Mouse (Mus musculus) spleen, postnatal 14 days (tissue): Measurements from ENCODE around the gene Dph7.
"Not testable (repeated sequence)": the region's sequence is repeated elsewhere in the genome, so short reads cannot be mapped to it uniquely, and the experiment has no call there.

Experiments
- DNase-seq, 2 experiments: peaks; one replicate each; pipeline ENCODE4 v3.0.0; 2021 to 2022; ENCODE audit warnings: low spot score in 2 of 2

Dph7 gene

DNA sequence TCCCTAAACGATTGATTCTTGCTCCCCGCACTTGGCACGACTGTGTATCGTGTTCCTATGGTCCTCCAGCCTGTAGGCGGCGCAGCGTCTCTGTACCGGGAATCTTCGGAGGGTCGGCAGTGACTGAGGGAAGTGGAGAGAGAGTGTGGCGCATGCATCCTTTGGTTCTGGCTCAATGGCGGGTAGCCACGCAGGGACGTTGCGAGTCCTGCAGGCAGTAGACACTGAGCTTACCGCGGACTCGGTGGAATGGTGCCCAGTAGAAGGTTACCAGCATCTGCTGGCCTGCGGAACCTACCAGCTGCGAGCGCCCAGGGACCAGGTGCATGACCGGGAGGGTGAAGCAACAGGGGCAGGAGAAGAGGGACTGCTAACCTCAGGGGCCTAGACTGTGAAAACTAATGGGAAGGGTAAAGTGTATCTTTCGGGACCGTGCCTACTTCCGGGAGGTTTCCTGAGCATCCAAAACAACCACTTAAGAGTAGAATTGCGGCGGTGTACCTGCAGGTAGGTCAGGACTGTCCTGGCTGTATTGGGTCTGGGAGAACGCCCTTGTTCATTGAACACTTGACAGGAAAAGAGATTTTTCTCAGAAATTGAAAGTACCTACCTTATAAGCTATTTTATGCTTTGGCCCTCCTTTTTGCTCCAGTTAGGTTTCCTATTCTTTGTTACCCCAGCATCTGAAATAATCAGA, at the start of gene Dph7:
Gene Dph7, plus strand, starts transcription at position 97 of the 697 bp plus-strand sequence.
- DNase-seq: peak; percentile 79 to 86

DNA sequence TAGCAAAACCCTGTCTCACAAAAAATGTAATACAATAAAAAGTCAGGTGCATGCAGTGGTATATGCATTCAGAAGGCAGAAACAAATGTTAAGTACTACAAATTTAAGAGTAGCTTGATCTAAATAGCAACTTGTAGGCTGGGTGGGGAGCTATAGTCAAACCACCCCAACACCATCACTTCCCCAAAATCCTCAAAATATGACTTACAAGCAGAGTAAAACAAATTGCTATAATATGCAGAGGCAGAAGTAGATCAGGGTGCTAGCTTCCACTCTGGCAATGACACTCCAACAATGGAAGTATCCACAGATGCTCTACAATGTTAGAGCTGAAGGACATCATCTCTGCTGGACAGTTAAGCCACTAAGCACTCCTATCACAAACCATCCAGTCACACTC, 49.6 kb upstream of the Dph7 start:
- no peak for DNase-seq

DNA sequence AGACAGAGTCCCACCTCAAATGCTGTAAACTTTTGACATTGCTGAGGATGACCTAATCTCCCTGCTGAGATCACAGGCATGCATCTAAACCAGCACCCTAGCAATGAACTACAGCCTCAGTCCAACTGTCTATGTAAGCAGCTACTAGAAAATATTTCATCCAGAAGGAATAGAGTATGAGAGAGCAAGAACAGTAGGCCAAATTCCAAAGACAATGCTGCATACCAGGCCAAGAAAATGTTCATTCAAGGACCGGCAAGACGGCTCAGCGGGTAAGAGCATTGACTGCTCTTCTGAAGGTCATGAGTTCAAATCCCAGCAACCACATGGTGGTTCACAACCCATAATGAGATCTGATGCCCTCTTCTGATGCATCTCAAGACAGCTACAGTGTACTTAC, 47.4 kb upstream of the Dph7 start:
- DNase-seq: no peak

DNA sequence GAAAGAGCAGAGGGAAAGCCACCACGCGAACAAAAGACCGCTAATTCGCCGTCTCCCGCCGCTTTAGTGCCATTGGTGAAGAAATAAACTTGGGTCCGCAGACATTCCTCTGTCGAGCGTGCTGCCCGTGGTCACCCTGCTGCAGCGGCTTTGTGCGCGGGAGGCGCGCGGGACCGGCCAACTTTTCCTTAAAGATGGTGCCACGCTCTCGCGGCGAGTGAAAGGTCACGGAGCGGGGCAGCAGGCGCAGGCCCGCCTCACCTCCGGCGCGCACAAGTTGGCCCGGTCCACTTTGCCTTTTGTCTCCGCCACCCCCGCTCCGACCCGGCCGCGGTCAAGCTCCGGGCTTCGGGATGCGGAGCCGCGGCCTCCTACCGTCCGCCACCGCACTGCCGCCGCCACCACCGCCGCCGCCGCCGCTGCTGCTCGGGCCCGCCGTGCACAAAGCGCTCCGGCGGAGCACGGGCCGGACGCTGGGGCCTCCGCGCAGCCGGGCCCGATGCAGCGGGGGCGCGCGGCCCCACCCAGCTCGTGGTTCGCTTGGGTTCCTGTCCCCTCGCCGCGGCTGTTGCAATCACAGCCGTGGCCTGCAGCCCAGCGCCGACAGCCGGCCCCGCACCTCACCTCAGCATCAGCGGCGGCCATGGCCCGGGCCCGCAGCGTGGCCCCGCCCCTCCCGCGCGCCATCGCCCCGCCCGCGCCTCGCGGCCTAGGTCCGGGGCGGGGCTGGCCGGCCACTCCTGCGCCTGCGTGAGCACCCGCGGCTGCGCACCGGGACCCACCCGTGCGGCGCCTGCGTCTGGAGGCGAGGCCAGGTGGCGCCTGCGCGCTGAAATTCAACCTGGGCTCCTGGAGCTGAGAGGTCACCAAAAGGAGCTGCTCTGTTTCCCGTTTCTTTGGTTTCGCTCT, 43.0 kb upstream of the Dph7 start, which contains the start of gene Ehmt1:
Gene Ehmt1, minus strand, starts transcription at position 685 of the 909 bp plus-strand sequence.
- peak; percentile 89 to 94 for DNase-seq

DNA sequence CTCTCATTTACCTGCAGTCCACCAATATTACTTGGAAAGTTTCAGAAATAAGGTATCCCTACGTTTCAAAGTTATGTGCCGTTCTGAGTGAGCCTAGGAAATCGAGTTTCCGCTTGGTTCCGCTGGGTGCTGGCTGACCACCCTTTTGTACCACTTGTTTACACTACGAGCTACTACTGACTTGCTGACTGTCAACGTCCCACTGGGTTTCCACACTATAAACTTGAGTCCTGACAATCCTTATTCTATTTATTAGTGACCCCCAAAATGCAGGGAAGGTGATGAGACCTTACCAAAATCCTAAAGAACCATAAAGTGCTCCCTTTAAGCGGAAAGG, 42.4 kb upstream of the Dph7 start:
- DNase-seq: no peak

DNA sequence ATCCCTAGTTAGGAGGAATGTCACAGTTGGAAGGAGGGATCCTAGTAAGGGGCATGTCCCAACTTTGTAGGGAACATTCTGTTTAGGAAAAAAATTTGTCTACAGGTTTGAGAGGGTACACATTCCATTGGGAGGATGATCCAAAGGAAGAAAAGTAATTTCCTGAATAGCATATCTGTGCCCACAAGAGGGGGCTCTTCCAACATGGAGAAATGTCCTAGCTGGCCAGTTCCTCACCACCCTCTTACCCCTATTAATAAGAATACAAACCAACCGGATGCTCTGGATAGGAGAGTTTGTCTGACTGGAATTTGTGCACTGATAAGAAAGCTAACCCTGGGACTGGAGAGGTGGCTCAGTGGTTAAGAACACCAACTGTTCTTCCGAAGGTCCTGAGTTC, 38.6 kb upstream of the Dph7 start:
- no peak for DNase-seq

DNA sequence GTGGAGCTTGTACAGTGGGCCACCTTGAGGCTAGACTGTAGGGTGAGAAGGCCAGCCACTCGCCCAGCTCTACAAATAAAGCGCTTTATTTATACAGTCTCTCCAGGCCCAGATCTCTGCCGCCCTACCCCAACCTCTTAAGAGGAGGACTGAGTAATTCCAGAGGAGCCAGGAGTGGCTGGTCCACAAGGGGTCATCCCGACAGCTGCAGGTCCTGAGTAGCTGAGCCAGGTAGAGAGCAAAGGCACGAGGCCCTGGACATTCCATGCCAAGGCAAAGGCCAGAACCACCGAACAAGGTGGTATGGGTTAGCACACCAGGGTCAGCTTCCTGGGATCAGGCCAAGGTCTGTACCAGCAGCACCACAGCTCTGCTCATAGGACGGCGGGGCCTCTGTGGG, 36.9 kb upstream of the Dph7 start:
- DNase-seq: no peak

DNA sequence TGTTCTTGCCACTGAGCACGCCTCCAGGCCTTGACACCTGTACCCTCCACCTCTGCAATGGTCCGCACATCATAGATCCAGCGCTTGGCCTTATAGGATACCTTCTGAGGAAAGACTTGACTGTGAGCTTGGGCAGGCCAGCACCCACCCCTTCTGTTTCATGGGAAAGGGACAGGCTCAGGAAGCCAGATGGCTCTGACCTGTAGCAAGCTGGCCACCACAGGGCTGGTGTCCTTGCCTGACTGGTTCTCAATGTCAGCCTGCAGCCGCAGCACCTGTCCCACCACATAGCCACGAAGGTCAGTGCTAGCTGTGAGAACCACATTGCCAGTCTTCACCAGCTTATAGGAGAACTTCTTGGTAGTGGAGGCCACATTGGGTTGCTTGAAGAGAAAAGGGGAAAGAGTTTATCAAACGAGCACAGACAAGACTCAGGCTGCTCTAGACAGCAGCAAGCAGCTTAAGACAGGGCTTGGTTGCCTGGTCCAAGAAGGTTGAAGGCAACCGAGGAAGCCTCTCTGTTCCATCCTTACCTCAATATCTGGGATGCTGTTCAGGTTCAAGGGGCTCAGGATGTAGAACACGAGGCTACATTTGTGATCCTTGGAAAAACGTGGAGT, 35.7 kb upstream of the Dph7 start:
- no peak for DNase-seq

DNA sequence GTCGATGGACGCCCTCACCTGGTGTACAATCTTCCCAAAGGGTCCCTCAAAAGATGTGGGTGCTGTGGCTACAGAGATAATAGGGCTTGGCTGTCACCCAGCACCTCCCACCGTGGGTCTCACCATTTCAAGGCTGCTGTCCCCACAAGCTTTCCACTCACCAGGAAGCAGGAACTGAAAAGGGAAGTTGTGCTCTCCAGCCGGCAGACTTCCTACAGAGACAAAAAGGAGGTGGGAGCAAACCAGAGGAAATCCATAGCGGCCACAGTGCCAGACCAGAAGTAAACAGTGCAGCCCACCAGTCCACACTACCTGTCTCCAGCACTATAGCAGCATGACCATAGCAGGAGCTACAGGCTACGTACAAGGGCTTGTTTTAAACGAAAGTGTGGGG, 35.2 kb upstream of the Dph7 start:
- no peak for DNase-seq

DNA sequence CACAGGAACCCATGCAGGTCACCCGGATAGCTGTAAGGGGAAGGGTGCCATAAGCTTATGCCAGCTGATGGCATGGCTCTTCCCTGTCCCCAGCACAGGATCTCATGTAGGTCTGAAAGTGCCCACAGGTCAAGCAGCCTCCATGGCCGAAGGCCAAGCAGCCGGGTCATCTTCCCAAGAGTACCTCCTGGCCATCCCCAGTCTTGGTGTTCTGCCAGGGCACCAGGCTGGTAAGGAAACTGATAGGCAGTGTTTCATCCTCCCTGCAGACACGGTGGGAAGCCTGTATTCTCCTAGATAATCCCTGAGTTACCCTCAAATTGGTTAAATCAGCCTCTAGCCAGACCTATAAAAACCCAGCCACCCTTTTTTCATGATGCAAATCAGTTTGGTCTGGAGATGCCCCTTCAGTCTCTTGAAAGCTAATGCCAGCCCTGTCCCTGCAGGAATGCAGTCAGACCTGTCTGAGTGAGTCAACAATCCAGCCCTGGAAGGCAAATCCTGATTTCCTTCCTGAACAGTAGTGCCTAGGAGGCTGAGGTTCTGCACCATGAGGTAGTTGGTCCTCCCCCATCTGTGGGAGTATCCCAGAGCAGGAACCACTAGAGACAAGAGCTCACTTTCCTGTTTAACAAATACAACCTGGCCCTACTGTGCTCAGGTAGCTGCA, 34.3 kb upstream of the Dph7 start:
- DNase-seq: no peak

DNA sequence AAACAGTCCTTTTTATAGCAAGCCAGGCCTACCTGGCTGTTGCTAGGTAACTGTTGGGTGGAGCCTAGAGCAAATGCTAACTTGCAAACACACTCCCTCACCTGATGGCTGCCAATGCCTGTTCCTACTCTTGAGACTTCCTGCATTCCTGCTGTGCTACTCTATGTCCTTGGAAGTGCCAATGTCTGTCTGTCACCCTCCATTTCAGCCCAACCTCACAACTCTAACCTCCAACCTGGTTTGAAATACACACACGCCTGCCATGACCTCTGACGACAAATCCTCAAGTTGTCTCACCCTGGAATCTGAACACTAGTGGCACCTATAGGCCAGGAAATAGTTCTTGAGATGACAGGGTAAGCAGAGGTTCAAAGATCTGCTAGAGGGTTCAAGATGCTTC, 33.1 kb upstream of the Dph7 start:
- DNase-seq: no peak

DNA sequence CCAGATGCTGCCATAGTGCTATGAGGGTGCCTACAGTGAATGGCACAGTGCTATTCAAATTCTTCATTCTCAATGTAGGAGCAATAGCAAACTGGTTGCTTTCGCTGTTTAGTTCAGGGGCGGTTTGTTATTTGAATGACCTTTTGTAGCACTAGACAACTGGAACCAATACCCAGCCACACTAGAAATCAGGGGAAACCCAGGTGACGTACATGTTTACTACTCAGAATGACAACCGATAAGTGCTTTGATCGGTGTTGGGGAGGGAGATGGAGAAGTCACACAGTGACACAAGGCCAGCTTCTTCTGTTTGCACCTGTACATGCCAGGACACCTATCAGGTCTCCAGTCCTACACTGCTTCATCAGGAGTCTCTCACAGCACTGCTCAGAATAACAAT, 32.6 kb upstream of the Dph7 start:
- no peak for DNase-seq

DNA sequence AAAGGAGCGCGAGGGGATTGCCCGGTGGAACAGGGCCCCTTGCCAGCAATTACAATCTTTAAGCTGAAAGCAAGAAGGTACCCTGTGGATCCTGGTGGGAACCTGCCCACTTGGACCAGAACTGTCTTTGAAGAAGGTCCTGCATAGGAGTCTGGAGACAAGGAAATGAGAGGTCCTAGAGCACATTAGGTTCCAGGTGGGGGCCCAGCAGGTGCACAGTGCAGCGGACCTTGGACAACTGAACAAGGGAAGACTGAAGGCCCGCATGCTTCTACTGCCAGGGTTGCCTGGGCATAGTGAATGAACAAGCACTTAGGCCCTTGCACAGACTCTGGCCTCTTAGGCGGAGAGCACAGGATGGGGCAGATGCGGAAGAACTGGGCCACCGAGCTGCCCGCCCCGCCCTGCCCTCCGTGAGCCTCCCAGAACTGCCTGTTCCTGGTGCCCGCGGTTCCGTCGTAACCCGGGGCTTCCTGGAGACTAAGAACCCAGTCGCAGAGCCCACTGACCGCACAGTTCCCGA, 27.7 kb upstream of the Dph7 start:
- DNase-seq: peak in 1 of 2 experiments; percentile 12

DNA sequence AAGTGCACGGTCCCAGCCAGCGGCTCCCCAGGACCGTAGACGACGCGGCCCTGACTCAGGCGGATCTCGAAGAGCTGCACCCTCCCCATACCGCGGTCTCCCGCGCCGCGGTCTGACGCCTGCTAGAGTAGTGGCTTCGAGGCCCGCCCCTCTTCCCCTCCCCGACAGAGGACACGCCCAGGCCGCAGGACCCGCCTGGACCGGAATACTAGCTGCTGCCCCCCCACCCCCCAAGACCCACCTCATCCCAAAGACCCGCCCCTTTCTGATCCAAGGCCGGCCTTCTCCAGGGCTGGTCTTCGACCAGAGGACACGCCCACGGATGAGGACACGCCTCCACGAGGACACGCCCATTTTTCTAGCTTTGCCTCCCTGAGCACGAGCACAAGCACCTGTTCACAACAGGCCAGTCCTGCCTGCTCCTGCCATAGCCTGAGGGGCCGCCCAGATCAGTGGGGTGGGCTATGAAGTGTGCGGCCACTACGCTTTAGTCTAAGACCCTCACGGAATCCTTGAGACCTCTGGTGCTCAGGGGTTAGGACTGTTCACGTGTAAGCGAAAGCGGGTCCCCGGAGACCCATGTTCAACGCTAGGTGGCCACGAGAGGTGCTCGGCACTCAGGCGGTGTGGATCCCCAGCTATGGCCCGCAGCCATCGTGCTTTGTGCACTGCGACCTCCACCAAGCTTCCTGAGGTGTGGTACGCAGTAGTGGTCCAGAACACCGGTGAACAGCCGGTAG, 27.0 kb upstream of the Dph7 start, which contains the start of gene Arrdc1:
Gene Arrdc1, minus strand, starts transcription at position 196 of the 740 bp plus-strand sequence.
- peak; percentile 92 for DNase-seq

DNA sequence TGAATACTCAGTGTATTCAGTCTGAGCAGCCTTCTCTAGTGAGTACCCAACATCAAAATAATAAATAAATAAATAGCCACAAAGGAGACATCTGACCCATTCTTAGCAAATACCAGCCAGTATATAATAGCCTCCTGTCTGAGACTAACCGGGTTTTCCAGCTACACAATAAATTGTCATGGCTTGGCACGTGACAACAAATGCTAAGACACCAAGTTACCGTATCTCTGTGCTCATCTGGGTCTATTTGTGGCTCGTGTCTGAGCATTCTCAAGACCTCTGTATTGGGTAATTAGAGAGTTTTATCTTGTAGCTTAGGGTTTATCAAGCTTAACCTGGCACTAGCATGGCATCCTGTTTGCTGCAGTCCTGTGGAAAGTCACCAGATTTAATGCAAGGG, 20.1 kb upstream of the Dph7 start:
- DNase-seq: no peak

DNA sequence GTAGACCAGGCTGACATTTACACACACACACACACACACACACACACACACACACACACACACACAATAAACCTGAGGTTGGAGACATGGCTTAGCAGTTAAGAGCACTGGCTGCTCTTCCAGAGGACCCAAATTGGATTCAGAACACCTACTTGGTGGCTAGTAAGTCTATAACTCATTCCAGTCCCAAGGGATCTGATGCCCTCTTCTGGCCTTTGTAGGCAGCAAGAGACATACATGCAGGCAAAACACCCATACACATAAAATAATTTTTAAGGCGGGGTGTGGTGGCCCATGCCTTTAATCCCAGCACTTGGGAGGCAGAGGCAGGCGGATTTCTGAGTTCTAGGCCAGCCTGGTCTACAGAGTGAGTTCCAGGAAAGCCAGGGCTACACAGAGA, 17.9 kb upstream of the Dph7 start:
- DNase-seq: not testable (repeated sequence)

DNA sequence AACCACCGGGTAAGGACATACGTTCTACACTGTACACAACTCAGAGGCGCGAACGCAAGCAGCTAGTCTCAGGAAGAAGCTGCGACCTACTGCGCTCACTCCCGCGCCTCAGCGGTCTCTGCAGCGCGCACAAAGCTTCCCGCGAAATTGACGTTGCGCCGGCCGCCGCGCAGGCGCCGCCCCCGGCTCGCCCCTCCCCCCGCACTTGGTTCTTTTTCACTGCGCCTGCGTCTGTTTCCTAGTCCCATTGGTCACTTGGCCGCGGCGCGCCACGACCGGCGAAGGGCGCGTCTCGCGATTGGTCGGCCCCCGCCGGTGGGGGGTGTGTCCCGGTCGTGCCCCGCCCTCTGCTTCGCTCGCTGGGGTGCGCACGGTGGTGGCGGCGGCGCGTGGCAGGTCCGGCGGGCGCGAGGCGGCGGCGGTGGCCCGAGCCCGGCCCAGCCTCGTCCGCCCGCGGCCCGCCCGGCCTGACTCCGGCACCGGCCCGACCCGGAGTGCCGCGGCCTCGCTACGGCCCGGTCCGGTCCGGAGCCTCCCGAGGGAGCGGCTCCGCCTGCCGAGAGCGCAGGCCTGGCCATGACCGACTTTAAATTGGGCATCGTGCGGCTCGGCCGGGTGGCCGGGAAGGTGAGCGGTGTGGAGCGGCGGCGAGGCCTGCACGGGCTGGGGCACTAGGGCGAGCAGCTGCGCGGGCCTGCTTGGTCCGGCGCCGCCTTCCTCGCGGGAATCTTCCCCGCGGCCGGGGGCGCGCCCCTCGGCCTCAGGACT, 12.6 kb upstream of the Dph7 start, which contains the start of gene Zmynd19:
Gene Zmynd19, plus strand, starts transcription at position 372 of the 768 bp plus-strand sequence.
- peak; percentile 97 to 98 for DNase-seq

DNA sequence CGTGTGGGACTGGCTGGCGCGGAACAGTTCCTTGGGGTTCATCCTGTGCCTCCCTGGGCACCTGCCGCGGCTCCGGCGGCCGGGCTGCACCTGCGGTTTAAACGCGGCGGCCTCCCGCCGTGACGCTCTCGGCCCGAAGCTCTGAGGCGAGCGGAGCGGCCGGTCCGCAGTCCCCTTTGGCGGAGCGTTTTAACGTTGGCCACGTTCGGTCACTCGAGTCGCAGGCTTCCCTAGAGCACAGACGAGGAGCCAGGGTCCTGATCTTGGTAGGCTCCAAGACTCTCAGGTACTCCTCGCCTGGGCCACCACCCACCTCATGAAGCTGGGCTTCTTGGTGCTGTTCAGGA, 12.0 kb upstream of the Dph7 start:
- DNase-seq: no peak

DNA sequence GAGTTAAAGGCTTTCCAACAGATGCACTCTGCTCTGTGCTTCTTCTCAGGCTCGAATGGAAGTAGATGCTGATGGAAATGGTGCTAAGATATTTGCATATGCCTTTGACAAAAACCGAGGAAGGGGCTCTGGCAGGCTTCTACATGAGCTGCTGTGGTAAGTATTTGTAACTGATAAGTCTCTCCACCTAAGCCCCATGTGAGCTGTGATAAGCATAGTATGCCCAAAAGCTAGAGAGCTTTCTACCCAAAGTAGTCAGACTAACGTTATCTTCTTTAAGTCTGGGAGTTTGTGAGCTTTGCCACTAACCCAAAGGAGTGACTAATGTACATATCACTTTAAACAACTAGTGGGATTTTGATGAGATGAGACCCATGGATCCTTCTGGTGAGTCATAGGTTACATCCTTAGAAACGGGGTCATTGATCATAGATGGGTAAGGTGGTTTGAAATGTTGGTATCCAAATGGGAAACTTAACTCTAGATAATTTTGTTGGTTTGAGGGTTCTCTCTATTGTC, 9.6 kb upstream of the Dph7 start:
- no peak for DNase-seq

DNA sequence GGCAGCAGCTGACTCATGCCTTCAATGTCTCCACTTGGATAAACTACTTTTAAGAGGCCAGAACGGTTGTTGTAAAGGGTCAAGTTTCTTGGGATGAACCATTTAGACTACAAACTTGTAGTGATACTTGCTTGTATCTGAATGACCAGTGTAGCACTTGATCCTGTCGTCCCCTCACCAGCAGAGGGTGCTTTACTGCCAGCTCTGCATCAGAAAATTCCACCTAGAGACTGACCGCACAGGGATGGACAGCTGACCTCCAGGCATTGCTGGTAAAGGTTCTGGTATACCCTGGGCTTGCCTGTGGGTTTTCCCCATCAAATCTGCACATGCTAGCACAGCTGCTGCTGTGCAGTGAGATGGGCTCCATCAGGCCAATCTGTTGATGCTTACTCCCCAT, 1.3 kb upstream of the Dph7 start:
- no peak for DNase-seq
